Mouse (Mus musculus): ENCODE results near the gene Gm5485.

The Gm5485 gene

GRCm38 (mm10) chr16:48368096-48368495 is 44.1 kb downstream of the Gm5485 start:
- peak; percentile 85 for DNase-seq

DNA sequence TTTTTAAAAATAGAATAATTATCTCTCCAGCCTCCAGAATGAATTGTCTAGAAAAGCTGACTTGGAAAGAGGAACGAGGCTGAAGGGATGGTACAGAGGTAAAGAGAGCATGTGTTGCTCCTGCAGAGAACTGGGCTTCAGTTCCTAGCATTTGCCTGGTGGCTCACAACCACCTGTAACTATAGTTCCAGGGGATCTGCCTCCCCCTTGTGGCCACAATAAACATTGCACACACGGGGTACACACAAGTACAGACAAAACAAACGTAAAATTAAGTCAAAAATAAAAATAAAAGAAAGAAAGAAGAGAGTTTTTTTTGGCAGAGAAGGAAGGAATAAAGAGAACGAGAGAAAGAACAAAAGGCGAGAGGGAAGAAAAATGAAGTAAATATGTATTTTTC is 45.4 kb downstream of the Gm5485 start:
- DNase-seq, result no peak

GRCm38 (mm10) chr16:48360887-48361286 is 51.3 kb downstream of the Gm5485 start:
- no peak for DNase-seq

- DNase-seq, result peak; percentile 91
These were observed 55.8 kb downstream of the Gm5485 start for GRCm38 (mm10) chr16:48356417-48356816.

- DNase-seq, result peak; percentile 66
These were observed 56.5 kb downstream of the Gm5485 start for GRCm38 (mm10) chr16:48355716-48356115.
